Mouse (Mus musculus) embryonic facial prominence, embryonic 14.5 days (tissue): ENCODE results near the gene Gm47995. TPM values are rescaled to one million over a fixed set of nuclear protein-coding genes. Genes with fewer than 3 reads are reported as not detected.
A peak's percentile ranks its signal among the peaks of the same experiment; 100 is the strongest.
"Not testable (repeated sequence)": the region's sequence is repeated elsewhere in the genome, so short reads cannot be mapped to it uniquely, and the experiment has no call there.

ENCODE experiments used
- ATAC-seq: fragments of 200-750 bp; cut with Nextera tagmentation; 2 replicates; pipeline ENCODE4 v1.8.0; 2017; ENCODE audit warnings: low read depth, moderate number of reproducible peaks, moderate TSS enrichment
- DNase-seq: peaks from one replicate; pipeline ENCODE4 v3.0.0-alpha.2; 2015; ENCODE audit warnings: low spot score
- H3K27ac ChIP-seq: fragments of 300-500 bp; sonication (generic); replicated peaks from 2 replicates; pipeline ENCODE4 v1.5.1; 2014; ENCODE audit warnings: low read depth, mild to moderate bottlenecking, low read length, moderate library complexity
- H3K27me3 ChIP-seq: fragments of 300-500 bp; sonication (generic); replicated peaks from 2 replicates; pipeline ENCODE4 v1.6.1; 2014; ENCODE audit warnings: low read length; ENCODE audit not compliant: control insufficient read depth, insufficient read depth
- H3K36me3 ChIP-seq: fragments of 300-500 bp; sonication (generic); 2 replicates; pipeline ENCODE4 v1.6.1; 2014; ENCODE audit warnings: low read length, mixed read lengths; ENCODE audit not compliant: control insufficient read depth, insufficient read depth
- H3K4me1 ChIP-seq: fragments of 300-500 bp; sonication (generic); 2 replicates; pipeline ENCODE4 v1.6.1; 2014; ENCODE audit warnings: antibody characterized with exemption, low read length; ENCODE audit not compliant: control insufficient read depth, insufficient read depth
- H3K4me2 ChIP-seq: fragments of 300-500 bp; sonication (generic); 2 replicates; pipeline ENCODE4 v1.6.1; 2014; ENCODE audit warnings: low read depth, mild to moderate bottlenecking, low read length, moderate library complexity, mixed read lengths
- H3K4me3 ChIP-seq: fragments of 300-500 bp; sonication (generic); 2 replicates; pipeline ENCODE4 v1.5.1; 2014; ENCODE audit warnings: low read depth, mild to moderate bottlenecking, low read length
- H3K9ac ChIP-seq: fragments of 300-500 bp; sonication (generic); 2 replicates; pipeline ENCODE4 v1.6.1; 2014; ENCODE audit warnings: low read depth, mild to moderate bottlenecking, low read length, moderate library complexity, mixed read lengths
- H3K9me3 ChIP-seq: fragments of 300-500 bp; sonication (generic); 2 replicates; pipeline ENCODE4 v1.6.1; 2016; ENCODE audit warnings: low read length; ENCODE audit not compliant: control insufficient read depth
- WGBS: fragments of 180-500 bp; shearing (Covaris S2); extraction: QIAGEN DNeasy Blood & Tissue Kit; methylation state at CpG from one replicate; pipeline ENCODE4 v1.1.7; 2014; 5-methylcytosine and 5-hydroxymethylcytosine counted together
- polyA plus RNA-seq: library from polyadenylated mRNA; unstranded; fragments of >200 nt; fragmentation: Nextera tagmentation; extraction: Ambion mirVana; gene quantifications from 2 replicates; pipeline ENCODE4 v1.2.1, GENCODE M21; 2014

The Gm47995 gene
- polyA plus RNA-seq = 0.25 TPM in 1 of 2 replicates, not detected in the other

DNA sequence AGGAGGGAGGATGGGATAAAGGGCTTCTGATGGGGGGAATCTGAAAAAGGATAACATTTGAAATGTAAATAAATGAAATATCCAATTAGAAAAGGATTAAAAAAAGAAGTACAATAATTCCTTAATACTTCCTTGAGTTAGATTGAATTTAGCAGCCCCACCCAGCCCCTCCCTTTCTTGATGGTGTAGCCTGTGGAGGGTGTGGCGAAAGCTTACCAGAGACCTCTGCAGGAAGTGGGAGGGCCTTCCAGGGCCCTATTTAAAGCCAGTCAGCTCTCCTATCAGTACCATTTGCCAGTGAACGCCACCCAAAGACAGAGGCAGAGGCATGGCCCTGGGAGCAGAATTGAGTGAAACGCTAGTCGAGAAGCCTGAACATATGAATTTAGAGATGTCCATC lies at the start of gene Gm47995:
Gm47995 (plus strand) TSS at position 329 of the 400 bp plus-strand sequence.
- 76% methylated on average over 2 of the region's 4 CpGs for WGBS
- not testable (repeated sequence) for H3K4me3 ChIP-seq, ATAC-seq

GRCm38 (mm10) chr1:151150211-151150610 lies 48.0 kb upstream of the Gm47995 start:
- no peak overlapping the region for H3K4me2 ChIP-seq
- no peak overlapping the region for H3K27ac ChIP-seq
- H3K9me3 ChIP-seq = no peaks in the 10 kb centered on the region
- H3K36me3 ChIP-seq = no peaks in the 10 kb centered on the region
- H3K27me3 ChIP-seq = no peaks in the 10 kb centered on the region
- no peaks in the 10 kb centered on the region for H3K4me1 ChIP-seq
- no peak overlapping the region for H3K4me3 ChIP-seq
- WGBS = 89% methylated on average over 7 of the region's 7 CpGs
- DNase-seq (no peak), ATAC-seq (no peak)
- no peak overlapping the region for H3K9ac ChIP-seq

More for the DNA sequence above, at the start of gene Gm47995:
- H3K9me3 ChIP-seq, H3K9ac ChIP-seq, H3K27me3 ChIP-seq, H3K4me1 ChIP-seq, DNase-seq, H3K36me3 ChIP-seq, H3K27ac ChIP-seq, H3K4me2 ChIP-seq: not testable (repeated sequence)

DNA sequence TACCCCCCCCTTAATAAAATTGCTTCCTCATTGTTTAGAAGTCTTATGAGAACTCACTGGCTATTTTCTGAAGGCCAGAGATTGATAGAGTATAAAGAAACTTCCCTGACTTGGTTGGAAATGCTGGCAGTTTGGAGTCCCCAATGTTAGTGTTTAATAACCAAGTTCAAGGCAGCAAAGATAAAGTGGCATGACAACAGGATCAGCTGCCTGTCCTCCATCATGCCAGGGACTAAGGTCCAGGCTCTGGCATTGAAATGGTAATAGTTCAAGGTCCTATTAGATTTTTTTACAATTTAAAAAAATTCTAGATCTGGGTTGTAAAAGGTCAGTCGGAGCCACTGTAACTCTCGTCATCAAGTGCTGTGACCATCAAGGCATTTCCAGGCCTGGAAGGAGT lies 47.2 kb upstream of the Gm47995 start:
- no peak for DNase-seq
- Histone ChIP-seq H3K4me1 (no peaks in the 10 kb centered on the region), H3K9me3 (no peaks in the 10 kb centered on the region), H3K27me3 (no peaks in the 10 kb centered on the region), H3K36me3 (no peaks in the 10 kb centered on the region), H3K4me3 (no peak overlapping the region), H3K9ac (no peak overlapping the region), H3K27ac (no peak overlapping the region), H3K4me2 (no peak overlapping the region)
- ATAC-seq = no peak
- WGBS = 73% methylated on average over 2 of the region's 2 CpGs

DNA sequence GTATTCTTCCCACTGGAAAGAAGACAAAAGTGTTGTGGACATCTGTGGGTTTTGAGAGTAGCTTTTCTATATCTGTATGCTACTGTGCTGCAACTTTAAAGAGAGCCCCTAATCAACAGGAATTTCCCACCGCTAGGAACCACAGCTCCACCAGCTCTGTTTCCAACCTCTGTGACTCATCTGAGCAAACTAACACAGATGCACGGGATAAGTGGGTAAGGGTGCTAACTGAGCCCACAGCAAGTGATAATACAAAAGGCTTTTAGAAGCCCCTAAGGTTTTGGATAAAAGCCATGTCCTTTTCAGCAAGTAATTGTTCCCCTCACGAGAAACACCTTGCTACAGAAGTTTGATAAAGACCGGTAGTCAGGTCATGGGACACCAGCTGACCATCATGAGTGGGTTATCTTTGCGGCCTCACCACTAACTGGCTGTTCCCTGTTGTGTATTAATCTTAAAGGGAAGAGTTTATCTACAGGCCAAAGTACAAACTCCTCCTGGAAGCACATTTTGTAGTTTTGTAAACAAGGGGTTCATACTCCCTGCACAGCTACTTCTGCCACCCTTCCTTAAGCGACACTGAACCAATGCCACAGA lies 45.1 kb upstream of the Gm47995 start:
- no peaks in the 10 kb centered on the region for H3K27me3 ChIP-seq
- H3K9me3 ChIP-seq = no peaks in the 10 kb centered on the region
- no peak overlapping the region for H3K27ac ChIP-seq
- no peak for ATAC-seq
- 77% methylated on average over 6 of the region's 6 CpGs for WGBS
- no peak for DNase-seq
- no peak overlapping the region for H3K4me2 ChIP-seq
- no peaks in the 10 kb centered on the region for H3K4me1 ChIP-seq
- H3K9ac ChIP-seq = no peak overlapping the region
- no peak overlapping the region for H3K4me3 ChIP-seq
- H3K36me3 ChIP-seq = no peaks in the 10 kb centered on the region

- H3K4me3 ChIP-seq, H3K9ac ChIP-seq, H3K27ac ChIP-seq, H3K36me3 ChIP-seq, H3K4me2 ChIP-seq, H3K27me3 ChIP-seq, ATAC-seq, H3K4me1 ChIP-seq, H3K9me3 ChIP-seq, DNase-seq: not testable (repeated sequence)
- 86% methylated on average over 9 of the region's 9 CpGs for WGBS
These were observed 44.1 kb upstream of the Gm47995 start for GRCm38 (mm10) chr1:151154131-151154530.

GRCm38 (mm10) chr1:151156129-151156528 lies 42.1 kb upstream of the Gm47995 start:
- 85% methylated on average over 3 of the region's 3 CpGs for WGBS
- no peak overlapping the region for H3K27ac ChIP-seq
- no peak overlapping the region for H3K4me2 ChIP-seq
- no peaks in the 10 kb centered on the region for H3K27me3 ChIP-seq
- no peaks in the 10 kb centered on the region for H3K9me3 ChIP-seq
- ATAC-seq = no peak
- H3K4me1 ChIP-seq = 0 out of 2 replicates have a peak, but pooled peaks cover 4% of the 10 kb centered on the region
- DNase-seq = no peak
- H3K36me3 ChIP-seq = no peaks in the 10 kb centered on the region
- H3K9ac ChIP-seq = no peak overlapping the region
- H3K4me3 ChIP-seq = no peak overlapping the region

DNA sequence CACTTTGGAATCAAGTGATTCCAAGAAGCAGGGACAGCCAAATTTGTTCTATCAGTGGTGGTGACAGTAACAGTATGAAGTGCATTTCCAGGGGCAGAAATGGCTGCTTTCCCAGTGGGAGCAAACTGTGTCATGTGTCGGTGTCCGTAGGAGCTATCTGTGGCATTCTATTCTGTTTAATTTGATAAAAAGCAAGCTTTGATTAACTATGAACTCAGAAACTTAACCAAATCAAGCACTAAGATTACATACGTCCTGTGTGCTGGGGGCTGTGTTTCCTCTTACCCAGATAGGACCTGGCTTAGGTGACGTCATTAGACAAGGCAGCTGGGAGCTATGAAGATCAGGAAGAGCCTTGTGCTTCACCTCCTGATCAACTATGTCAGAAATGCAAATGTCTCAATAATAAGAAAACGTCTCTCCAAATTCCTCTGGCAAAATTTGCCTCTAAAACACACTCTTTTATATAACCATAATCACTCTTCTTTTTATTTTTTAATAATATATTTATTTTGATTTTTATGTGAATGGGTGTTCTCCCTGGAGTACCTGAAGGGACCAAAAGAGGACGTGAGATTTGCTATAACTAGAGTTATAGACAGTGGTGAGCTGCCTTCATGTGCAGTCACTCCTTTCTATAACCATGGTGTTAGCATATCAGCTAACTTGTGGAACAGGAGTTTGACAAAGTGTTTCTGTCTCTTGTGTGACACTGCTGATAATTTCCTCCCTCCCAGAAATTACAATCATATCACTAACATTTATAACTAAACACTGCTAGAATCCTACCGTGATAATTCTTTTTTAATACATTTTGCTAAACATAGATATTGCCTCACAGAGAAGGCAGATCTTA lies 41.2 kb upstream of the Gm47995 start:
- DNase-seq = no peak

DNA sequence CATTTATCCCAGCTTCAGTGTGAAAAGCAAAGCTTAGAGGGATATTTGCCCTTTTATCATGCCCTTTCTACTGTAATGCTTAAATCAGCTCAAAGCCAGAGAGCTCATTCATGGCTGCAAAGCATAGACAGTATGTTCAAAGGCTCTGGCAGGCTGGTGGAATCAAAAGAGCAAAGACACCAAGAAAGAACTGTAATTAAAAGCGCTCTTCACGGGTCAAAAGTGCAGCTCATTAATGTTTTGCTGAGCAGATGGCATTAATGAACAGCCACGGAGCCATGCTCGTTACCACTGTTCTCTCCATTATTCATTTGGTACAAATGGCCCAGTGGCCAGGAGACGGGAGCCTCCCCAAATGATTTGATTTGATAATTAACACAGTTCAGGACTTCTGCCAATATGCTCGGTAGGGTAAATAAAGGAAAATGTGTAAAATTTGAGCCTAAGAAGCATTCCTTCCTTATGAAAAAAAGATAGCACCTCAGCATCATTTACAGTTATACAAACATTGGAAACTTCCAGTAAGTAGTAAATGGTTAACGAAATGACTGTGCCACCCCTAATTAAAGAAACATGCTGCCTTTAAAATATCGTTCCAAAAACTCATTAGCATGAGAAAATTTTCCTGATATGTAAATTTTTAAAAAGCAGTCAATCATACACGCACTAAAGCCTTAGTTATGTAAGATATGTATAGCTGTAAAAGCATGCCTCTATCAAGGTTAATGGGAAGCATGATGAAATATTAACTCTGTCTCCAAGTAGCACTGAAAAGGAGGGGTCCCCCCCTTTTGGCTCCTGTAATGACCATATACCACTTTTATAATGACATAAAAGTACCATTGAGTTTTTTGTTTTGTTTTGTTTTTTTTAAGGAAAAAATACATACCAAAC lies 40.0 kb upstream of the Gm47995 start:
- 61% methylated on average over 9 of the region's 9 CpGs for WGBS
- H3K27me3 ChIP-seq = no peaks in the 10 kb centered on the region
- H3K4me3 ChIP-seq = no peak overlapping the region
- H3K9me3 ChIP-seq = no peaks in the 10 kb centered on the region
- no peak overlapping the region for H3K4me2 ChIP-seq
- H3K27ac ChIP-seq = no peak overlapping the region
- H3K36me3 ChIP-seq = no peaks in the 10 kb centered on the region
- DNase-seq (peak; percentile 39), ATAC-seq (no peak)
- no peak overlapping the region for H3K9ac ChIP-seq
- 0 out of 2 replicates have a peak, but pooled peaks cover 4% of the 10 kb centered on the region for H3K4me1 ChIP-seq

More for the DNA sequence above, 41.2 kb upstream of the Gm47995 start:
- Histone ChIP-seq H3K4me3 (no peak overlapping the region), H3K27ac (no peak overlapping the region), H3K4me1 (0 out of 2 replicates have a peak, but pooled peaks cover 4% of the 10 kb centered on the region), H3K9ac (no peak overlapping the region), H3K4me2 (no peak overlapping the region), H3K36me3 (no peaks in the 10 kb centered on the region), H3K9me3 (no peaks in the 10 kb centered on the region), H3K27me3 (no peaks in the 10 kb centered on the region)
- ATAC-seq = no peak
- 70% methylated on average over 7 of the region's 7 CpGs for WGBS
